Mouse (Mus musculus) liver, embryonic 14 days (tissue): Measurements from ENCODE around the gene Gstp1. TPM values are rescaled to one million over a fixed set of nuclear protein-coding genes. Genes with fewer than 3 reads are reported as not detected.

Experiments used
- polyA plus RNA-seq: library from polyadenylated mRNA; depleted of rRNA; stranded (reverse); fragments of >200 nt; gene quantifications from 2 replicates; pipeline ENCODE4 v1.2.3, GENCODE M21; 2012; rRNA removed

Gene Gstp1
- polyA plus RNA-seq: 225 and 279 TPM in 2 replicates

DNA sequence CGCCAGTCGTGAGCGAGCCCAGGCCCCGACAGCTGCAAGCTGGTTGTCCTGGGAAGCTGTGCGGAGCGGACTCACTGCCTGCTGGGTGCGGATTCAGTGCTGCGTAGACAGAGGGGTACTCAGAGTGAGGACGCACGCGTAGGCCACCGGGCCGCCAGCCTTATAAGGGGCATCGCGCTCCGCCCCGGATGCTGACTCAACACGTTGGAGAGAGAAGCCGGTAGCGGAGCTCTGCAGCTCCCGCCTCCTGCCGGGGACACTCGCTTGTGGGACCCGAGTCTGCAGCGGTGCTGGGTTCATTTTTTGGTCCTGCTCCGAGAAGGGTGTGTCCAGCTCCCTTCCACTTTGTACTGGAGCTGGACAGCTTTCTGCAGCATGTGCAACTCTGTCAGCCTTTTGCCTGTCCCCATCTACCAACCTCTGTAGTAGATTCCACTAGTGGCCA, at the start of gene Gstp1:
Gstp1 (minus strand) TSS at position 198 of the 445 bp plus-strand sequence.

DNA sequence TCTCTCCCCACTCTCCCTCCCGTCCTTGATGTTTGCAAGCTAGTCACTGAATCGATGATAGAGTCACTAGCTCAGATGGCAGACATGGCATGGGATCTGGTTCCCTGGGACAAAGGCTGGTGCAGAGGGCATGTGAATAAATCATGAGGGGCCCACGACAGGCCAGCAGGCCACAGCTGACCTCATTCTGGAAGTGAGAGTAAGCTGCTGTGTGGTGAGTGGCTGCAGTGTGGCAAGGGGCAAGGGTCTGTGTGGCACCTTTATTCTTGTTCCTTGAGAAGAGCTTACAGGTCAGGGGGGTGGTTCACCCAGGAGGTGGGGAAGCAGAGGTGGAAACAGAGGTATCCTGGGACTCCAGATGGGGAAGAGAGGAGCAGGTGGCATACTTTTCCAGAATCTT, 43.6 kb upstream of the Gstp1 start, which contains the start of gene Cabp2:
Cabp2 (plus strand) TSS at position 185 of the 400 bp plus-strand sequence.

DNA sequence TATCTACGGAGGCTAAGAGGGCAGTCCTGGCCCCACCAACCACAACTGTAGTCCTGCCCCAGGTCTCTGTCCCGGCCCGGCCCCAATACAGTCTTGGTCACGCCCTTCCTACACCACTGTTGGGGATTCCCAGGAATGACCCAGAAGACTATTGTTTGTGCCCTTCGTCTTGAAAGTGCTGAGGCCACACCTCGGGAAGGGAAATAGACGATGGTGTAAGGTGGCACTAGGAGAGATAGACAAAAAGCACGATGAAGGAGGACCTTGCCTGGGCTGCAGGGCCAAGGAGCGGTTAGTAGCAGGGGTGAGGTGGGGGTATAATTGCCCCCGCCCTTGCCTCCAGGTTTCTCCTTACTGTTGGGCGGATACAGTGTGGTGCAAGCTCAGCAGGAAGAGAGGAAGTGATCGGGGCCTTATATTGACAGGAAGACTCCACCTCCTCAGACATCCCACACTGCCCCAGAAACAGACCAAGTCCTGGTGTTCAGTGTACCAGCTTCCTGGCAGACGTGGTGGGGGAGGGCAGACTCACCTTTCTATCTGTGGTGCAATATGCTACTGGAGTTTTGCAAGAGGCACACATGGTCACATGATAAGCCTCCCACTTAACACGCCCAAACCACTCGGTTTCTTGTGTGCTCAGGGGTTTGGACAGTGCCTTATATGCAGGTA, 21.4 kb upstream of the Gstp1 start, which contains the start of gene Gstp3:
Gstp3 (minus strand) TSS at position 501 of the 672 bp plus-strand sequence.

DNA sequence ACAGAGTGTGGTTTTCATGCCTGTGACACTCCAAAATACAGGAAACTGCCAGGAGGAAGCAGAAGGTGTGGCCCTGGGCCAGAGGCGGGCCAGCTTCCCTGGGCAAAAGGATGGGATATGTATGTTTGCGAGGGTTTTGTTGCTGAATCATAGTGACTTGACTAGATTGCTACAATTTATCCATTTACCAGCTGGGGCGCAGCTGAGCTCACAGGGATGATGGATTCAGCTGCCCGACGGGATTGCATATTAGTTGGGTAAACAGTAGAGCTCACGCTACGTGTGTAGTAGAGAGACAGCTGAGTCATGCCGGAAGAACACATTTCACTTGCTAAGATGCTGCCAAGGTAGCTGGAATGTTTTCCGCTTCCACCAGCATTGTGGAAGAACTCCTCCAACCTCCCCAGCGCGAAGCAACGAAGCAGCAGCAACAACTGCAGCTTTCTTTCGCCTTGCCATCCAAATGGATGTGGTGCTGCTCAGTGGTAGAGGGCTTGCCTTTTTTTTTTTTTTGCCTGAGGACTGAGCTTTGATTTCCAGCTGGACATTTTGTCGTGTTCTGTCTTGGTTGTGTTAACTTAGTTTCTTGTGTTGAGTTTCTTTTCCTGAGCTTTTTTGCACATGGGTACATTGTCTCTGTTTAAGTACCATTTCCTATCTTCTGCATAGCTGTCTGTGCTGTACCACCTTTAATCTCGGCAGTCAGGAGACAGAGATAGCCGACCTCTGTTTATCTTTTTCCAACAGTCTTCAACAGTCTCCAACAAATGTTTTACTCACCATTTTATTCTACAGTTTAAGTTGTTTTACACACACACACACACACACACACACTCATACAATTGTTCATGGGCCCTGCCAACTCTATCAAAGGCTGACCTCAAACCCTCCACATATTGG, 8.4 kb upstream of the Gstp1 start, which contains the start of gene Gstp2:
Gstp2 (minus strand) TSS at position 58 of the 900 bp plus-strand sequence.

DNA sequence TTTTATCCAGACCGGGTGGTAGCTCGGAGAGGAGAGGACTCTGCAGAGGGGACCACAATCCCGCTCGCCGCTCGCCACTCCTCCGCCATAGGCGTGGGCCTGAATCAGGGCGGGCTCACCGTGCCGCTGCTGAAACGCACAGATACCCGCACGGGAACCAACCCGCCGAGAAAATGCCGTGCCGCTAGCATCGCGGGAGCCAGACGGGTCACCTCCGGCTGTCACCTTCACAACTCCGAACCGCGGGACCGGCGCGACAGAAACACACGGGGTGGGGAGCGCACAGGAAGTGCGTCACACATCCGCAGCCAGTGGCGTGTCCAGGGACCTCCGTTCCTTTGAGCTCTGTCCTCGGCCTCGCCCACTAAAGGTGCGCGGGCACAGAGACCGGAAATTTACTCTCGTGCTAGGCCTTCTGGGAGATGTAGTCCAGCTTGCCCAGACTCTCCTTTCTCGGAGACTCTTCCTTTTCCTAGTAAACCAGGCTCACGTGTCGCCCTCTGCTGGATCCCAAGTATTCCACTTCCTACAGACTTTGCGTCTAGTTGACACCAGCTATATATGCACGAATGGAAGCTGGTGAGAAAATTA, 25.3 kb downstream of the Gstp1 start, which contains the start of gene Ndufv1:
Ndufv1 (minus strand) TSS at position 375 of the 591 bp plus-strand sequence.

GRCm38 (mm10) chr19:4003112-4003511, 34.7 kb downstream of the Gstp1 start, which contains the start of gene Doc2g:
Doc2g (plus strand) TSS chr19:4003313.

DNA sequence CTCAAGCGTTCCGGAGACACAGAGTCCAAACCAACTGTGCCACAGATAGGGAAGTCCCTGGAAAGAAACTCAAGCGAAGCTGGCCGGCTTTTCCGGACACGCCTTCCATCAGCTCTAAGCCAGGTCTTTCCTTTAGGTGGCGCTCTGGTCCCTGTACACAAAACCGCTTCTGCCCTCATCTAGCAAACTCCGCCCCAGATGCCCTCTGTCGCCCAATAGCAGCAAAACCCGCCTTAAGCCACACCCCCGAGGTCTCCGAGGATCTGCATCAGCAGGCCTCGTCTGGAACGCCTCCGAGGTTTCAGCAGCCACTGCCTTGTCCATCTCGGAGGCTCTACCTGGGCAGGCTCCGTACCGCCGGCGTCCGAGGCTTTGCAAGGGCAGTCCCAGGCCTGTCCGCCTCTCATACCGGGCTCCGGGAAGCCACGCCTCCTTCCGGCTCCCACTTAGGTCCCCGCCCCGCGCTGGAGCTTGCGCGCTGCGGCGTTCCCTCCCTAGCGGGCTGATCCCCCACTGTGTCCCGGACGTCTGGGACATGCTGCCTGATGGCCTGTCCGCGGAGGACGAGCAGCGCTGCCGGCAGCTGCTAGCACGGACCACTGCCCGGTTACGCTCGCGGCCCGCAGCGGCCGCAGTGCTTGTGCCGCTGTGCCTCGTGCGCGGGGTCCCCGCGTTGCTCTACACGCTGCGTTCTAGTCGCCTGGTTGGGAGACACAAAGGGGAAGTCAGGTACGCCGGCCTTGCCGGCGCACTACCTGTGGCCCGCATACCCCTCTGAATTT, 37.5 kb downstream of the Gstp1 start, which contains the start of the genes Nudt8 and Gm49405:
Nudt8 (plus strand) TSS at position 462 of the 782 bp plus-strand sequence.
Gm49405 (plus strand) TSS at position 508 of the 782 bp plus-strand sequence.

GRCm38 (mm10) chr19:3992416-3992815, 45.4 kb downstream of the Gstp1 start, which contains the start of gene Tbx10:
Tbx10 (plus strand) TSS chr19:3992752.

GRCm38 (mm10) chr19:3986334-3986733, 51.5 kb downstream of the Gstp1 start, which contains the start of gene Acy3:
Acy3 (plus strand) TSS chr19:3986570.

Other genes with a start within 250 kb of the Gstp1 start
- 14.7 and 17.5 TPM in 2 replicates for gene Chka, start 186.2 kb downstream of the Gstp1 start, polyA plus RNA-seq
- 44.9 and 50.6 TPM in 2 replicates for gene Tcirg1, start 130.9 kb downstream of the Gstp1 start, polyA plus RNA-seq
- 113 and 127 TPM in 2 replicates for gene Ndufs8, start 125.2 kb downstream of the Gstp1 start, polyA plus RNA-seq
- gene Aldh3b1, start 108.2 kb downstream of the Gstp1 start, polyA plus RNA-seq: 2.7 and 3.6 TPM in 2 replicates
- gene Unc93b1, start 102.8 kb downstream of the Gstp1 start, polyA plus RNA-seq: 15.5 and 20.9 TPM in 2 replicates
- 0.02 TPM in 1 of 2 replicates, not detected in the other for gene Aldh3b3, start 79.3 kb downstream of the Gstp1 start, polyA plus RNA-seq
- gene Aldh3b2, start 65.7 kb downstream of the Gstp1 start, polyA plus RNA-seq: 0.29 and 0.64 TPM in 2 replicates
- 8.6 and 11.4 TPM in 2 replicates for gene Acy3, start 51.4 kb downstream of the Gstp1 start, polyA plus RNA-seq
- gene Tbx10, start 45.2 kb downstream of the Gstp1 start, polyA plus RNA-seq: 0.29 and 0.55 TPM in 2 replicates
- gene Nudt8, start 37.4 kb downstream of the Gstp1 start, polyA plus RNA-seq: 2.0 and 3.6 TPM in 2 replicates
- gene Gm49405, start 37.4 kb downstream of the Gstp1 start, polyA plus RNA-seq: 0.59 and 0.60 TPM in 2 replicates
- 1.4 and 1.5 TPM in 2 replicates for gene Doc2g, start 34.7 kb downstream of the Gstp1 start, polyA plus RNA-seq
- 79.3 and 86.8 TPM in 2 replicates for gene Ndufv1, start 25.2 kb downstream of the Gstp1 start, polyA plus RNA-seq
- 6.6 and 8.4 TPM in 2 replicates for gene Gstp2, start 8.0 kb upstream of the Gstp1 start, polyA plus RNA-seq
- 54.9 and 71.8 TPM in 2 replicates for gene Gstp3, start 21.6 kb upstream of the Gstp1 start, polyA plus RNA-seq
- gene Cabp2, start 43.6 kb upstream of the Gstp1 start, polyA plus RNA-seq: 0.23 and 0.25 TPM in 2 replicates
- gene Cdk2ap2, start 59.2 kb upstream of the Gstp1 start, polyA plus RNA-seq: 46.8 and 54.8 TPM in 2 replicates
- gene Pitpnm1, start 62.0 kb upstream of the Gstp1 start, polyA plus RNA-seq: 5.4 and 6.1 TPM in 2 replicates
- 36.6 and 38.9 TPM in 2 replicates for gene Aip, start 87.9 kb upstream of the Gstp1 start, polyA plus RNA-seq
- gene Gpr152, start 101.8 kb upstream of the Gstp1 start, polyA plus RNA-seq: not detected in 2 replicates
- gene Cabp4, start 106.0 kb upstream of the Gstp1 start, polyA plus RNA-seq: 0.08 and 0.10 TPM in 2 replicates
- gene Coro1b, start 110.6 kb upstream of the Gstp1 start, polyA plus RNA-seq: 50.4 and 60.2 TPM in 2 replicates
- gene Ptprcap, start 115.6 kb upstream of the Gstp1 start, polyA plus RNA-seq: 12.2 and 12.5 TPM in 2 replicates
- 16.1 and 20.9 TPM in 2 replicates for gene Rps6kb2, start 125.4 kb upstream of the Gstp1 start, polyA plus RNA-seq
- 0.32 and 0.41 TPM in 2 replicates for gene Carns1, start 137.5 kb upstream of the Gstp1 start, polyA plus RNA-seq
- 2.6 and 3.0 TPM in 2 replicates for gene Tbc1d10c, start 153.3 kb upstream of the Gstp1 start, polyA plus RNA-seq
- 200 and 246 TPM in 2 replicates for gene Ppp1ca, start 154.1 kb upstream of the Gstp1 start, polyA plus RNA-seq
- gene Rad9a, start 163.7 kb upstream of the Gstp1 start, polyA plus RNA-seq: 18.8 and 20.8 TPM in 2 replicates
- gene Clcf1, start 176.3 kb upstream of the Gstp1 start, polyA plus RNA-seq: 0.97 and 1.0 TPM in 2 replicates
- not detected in 2 replicates for gene AC109138.7, start 176.4 kb upstream of the Gstp1 start, polyA plus RNA-seq
- gene Pold4, start 193.9 kb upstream of the Gstp1 start, polyA plus RNA-seq: 12.3 and 14.6 TPM in 2 replicates
- gene Ssh3, start 231.2 kb upstream of the Gstp1 start, polyA plus RNA-seq: 2.1 and 2.8 TPM in 2 replicates
- 0.88 and 1.0 TPM in 2 replicates for gene Ankrd13d, start 245.2 kb upstream of the Gstp1 start, polyA plus RNA-seq